ENCODE assay signal across 20 mouse cellular contexts in genomic region chr8:56450982-56451381, GRCm38 (mm10).
"Had no signal": no experiment of that assay in that cellular context is flagged by ENCODE, and none has a peak within 500 bp of the region (broad histone marks: within the 10 kb centered on the region; RNA-seq: fewer than 3 reads in every experiment).

No protein-coding gene starts in this region.

- DNase-seq: lung, adult 18-20 months; lung, postnatal 10 days; lung, postnatal 4 days; midbrain, embryonic 14.5 days; retina, postnatal 1 day; right cerebral cortex, adult 18-20 months; right cerebral cortex, postnatal 25 days; right cerebral cortex, postnatal 4 days; spleen, adult 18-20 months; thymus, adult 18-20 months; thymus, postnatal 14 days; thymus, postnatal 36 days had no signal

- H3K4me1 ChIP-seq: midbrain, embryonic 10.5 days; midbrain, embryonic 12.5 days; neural tube, embryonic 13.5 days; neural tube, embryonic 15.5 days had no signal

- ATAC-seq: midbrain, embryonic 16.5 days had no signal

- H3K4me3 ChIP-seq: midbrain, embryonic 10.5 days; midbrain, embryonic 12.5 days; myocyte; neural tube, embryonic 13.5 days; neural tube, embryonic 15.5 days had no signal

- H3K9ac ChIP-seq: liver, embryonic 14.5 days; lung, embryonic 14.5 days; midbrain, embryonic 12.5 days; neural tube, embryonic 13.5 days; neural tube, embryonic 15.5 days had no signal

- H3K4me2 ChIP-seq: lung, embryonic 14.5 days; midbrain, embryonic 12.5 days; neural tube, embryonic 13.5 days; neural tube, embryonic 15.5 days had no signal

- H3K9me3 ChIP-seq: midbrain, embryonic 10.5 days; midbrain, embryonic 12.5 days; neural tube, embryonic 13.5 days; neural tube, embryonic 15.5 days had no signal

- H3K27me3 ChIP-seq: midbrain, embryonic 12.5 days; neural tube, embryonic 13.5 days; neural tube, embryonic 15.5 days had no signal

- H3K27ac ChIP-seq: liver, embryonic 14.5 days; midbrain, embryonic 10.5 days; midbrain, embryonic 12.5 days; neural tube, embryonic 13.5 days; neural tube, embryonic 15.5 days had no signal

- H3K36me3 ChIP-seq: midbrain, embryonic 10.5 days; midbrain, embryonic 12.5 days; neural tube, embryonic 13.5 days; neural tube, embryonic 15.5 days had no signal
